Comparison of ENCODE assay signal across 20 mouse cellular contexts in genomic region chr10:105490748-105491147, GRCm38 (mm10).
A peak's percentile ranks its signal among the peaks of the same experiment; 100 is the strongest.
DNase-seq lines count a peak whose midpoint lies in the region; ATAC-seq and TF ChIP-seq lines count a peak whose summit lies in the region.
"Had no signal": no experiment of that assay in that cellular context is flagged by ENCODE, and none has a peak within 500 bp of the region (broad histone marks: within the 10 kb centered on the region; RNA-seq: fewer than 3 reads in every experiment).

No protein-coding gene starts in this region.

- H3K4me3 ChIP-seq in hindbrain, embryonic 10.5 days = no peak overlapping the region
- H3K4me3 ChIP-seq in hindbrain, embryonic 14.5 days (replicated peaks; ENCODE audit: low read length) = no peak overlapping the region
- no peak overlapping the region for H3K4me3 ChIP-seq in midbrain, embryonic 13.5 days (replicated peaks)
- H3K4me3 ChIP-seq in midbrain, postnatal 0 days (ENCODE audit: low read depth, low read length) = no peak overlapping the region
- no peak overlapping the region for H3K4me3 ChIP-seq in embryonic facial prominence, embryonic 15.5 days (replicated peaks)
- H3K4me3 ChIP-seq: limb, embryonic 12.5 days; liver, embryonic 15.5 days; midbrain, embryonic 15.5 days; myocyte; neural tube, embryonic 12.5 days had no signal

- ATAC-seq in hindbrain, embryonic 14.5 days (ENCODE audit: low FRiP score) = no peak
- ATAC-seq in midbrain, embryonic 13.5 days = no peak
- no peak for ATAC-seq in midbrain, postnatal 0 days (ENCODE audit: low FRiP score)
- ATAC-seq in embryonic facial prominence, embryonic 15.5 days (ENCODE audit: insufficient number of reproducible peaks, low FRiP score, low TSS enrichment, low read depth) = no peak
- ATAC-seq: CD4-positive, CD25-positive, alpha-beta regulatory T cell, adult 4 months had no signal

- intact Hi-C loops in left cerebral cortex, postnatal 25 days (cut with DNase I) = no loop called here

- no peaks in the 10 kb centered on the region for H3K36me3 ChIP-seq in hindbrain, embryonic 10.5 days
- no peaks in the 10 kb centered on the region for H3K36me3 ChIP-seq in hindbrain, embryonic 14.5 days (replicated peaks; ENCODE audit: control insufficient read depth, insufficient read depth)
- H3K36me3 ChIP-seq in midbrain, embryonic 13.5 days = no peaks in the 10 kb centered on the region
- no peaks in the 10 kb centered on the region for H3K36me3 ChIP-seq in midbrain, postnatal 0 days (ENCODE audit: insufficient read depth, low read length)
- H3K36me3 ChIP-seq in embryonic facial prominence, embryonic 15.5 days = no peaks in the 10 kb centered on the region
- H3K36me3 ChIP-seq in splenic B cell, adult 2 months (ENCODE audit: control insufficient read depth, insufficient read depth, low read length, poor library complexity, severe bottlenecking) = no peaks in the 10 kb centered on the region
- H3K36me3 ChIP-seq: limb, embryonic 12.5 days; liver, embryonic 15.5 days; midbrain, embryonic 15.5 days; neural tube, embryonic 12.5 days had no signal

- H3K27ac ChIP-seq in hindbrain, embryonic 10.5 days = peak overlapping the region; percentile 77
- no peak overlapping the region for H3K27ac ChIP-seq in hindbrain, embryonic 14.5 days
- peak overlapping the region; percentile 36; the same call in 1 of the 2 replicates for H3K27ac ChIP-seq in midbrain, embryonic 13.5 days
- no peak overlapping the region for H3K27ac ChIP-seq in midbrain, postnatal 0 days (ENCODE audit: low read depth, low read length)
- H3K27ac ChIP-seq in embryonic facial prominence, embryonic 15.5 days (replicated peaks) = peak overlapping the region; percentile 30; the same call in 1 of the 2 replicates
- H3K27ac ChIP-seq: limb, embryonic 12.5 days; liver, embryonic 15.5 days; midbrain, embryonic 15.5 days; neural tube, embryonic 12.5 days had no signal

- no peak for TF ChIP-seq CTCF in midbrain, postnatal 0 days (IDR thresholded peaks at IDR 0.05)

- no peak overlapping the region for H3K9ac ChIP-seq in hindbrain, embryonic 14.5 days
- H3K9ac ChIP-seq in midbrain, embryonic 13.5 days (replicated peaks) = no peak overlapping the region
- no peak overlapping the region for H3K9ac ChIP-seq in midbrain, postnatal 0 days (replicated peaks; ENCODE audit: low read length, poor library complexity, severe bottlenecking)
- H3K9ac ChIP-seq in embryonic facial prominence, embryonic 15.5 days = no peak overlapping the region
- H3K9ac ChIP-seq: limb, embryonic 12.5 days; liver, embryonic 15.5 days; lung, embryonic 14.5 days; midbrain, embryonic 15.5 days; neural tube, embryonic 12.5 days had no signal

- 87% methylated on average over 4 of the region's 4 CpGs for WGBS in hindbrain, embryonic 10.5 days
- WGBS in hindbrain, embryonic 14.5 days = 82% methylated on average over 4 of the region's 4 CpGs
- WGBS in midbrain, embryonic 13.5 days = 73% methylated on average over 4 of the region's 4 CpGs
- WGBS in midbrain, postnatal 0 days = 81% methylated on average over 4 of the region's 4 CpGs
- WGBS in embryonic facial prominence, embryonic 15.5 days = 77% methylated on average over 4 of the region's 4 CpGs

- no peaks in the 10 kb centered on the region for H3K9me3 ChIP-seq in hindbrain, embryonic 10.5 days
- no peaks in the 10 kb centered on the region for H3K9me3 ChIP-seq in hindbrain, embryonic 14.5 days (ENCODE audit: control insufficient read depth, low read length)
- no peaks in the 10 kb centered on the region for H3K9me3 ChIP-seq in midbrain, embryonic 13.5 days
- H3K9me3 ChIP-seq in midbrain, postnatal 0 days (ENCODE audit: low read length) = no peaks in the 10 kb centered on the region
- no peaks in the 10 kb centered on the region for H3K9me3 ChIP-seq in embryonic facial prominence, embryonic 15.5 days (replicated peaks)
- H3K9me3 ChIP-seq: limb, embryonic 12.5 days; liver, embryonic 15.5 days; midbrain, embryonic 15.5 days; neural tube, embryonic 12.5 days had no signal

- H3K4me2 ChIP-seq in hindbrain, embryonic 14.5 days (replicated peaks) = no peak overlapping the region
- H3K4me2 ChIP-seq in midbrain, embryonic 13.5 days (replicated peaks) = no peak overlapping the region
- no peak overlapping the region for H3K4me2 ChIP-seq in midbrain, postnatal 0 days (ENCODE audit: low read depth, low read length, poor library complexity, severe bottlenecking)
- H3K4me2 ChIP-seq in embryonic facial prominence, embryonic 15.5 days (replicated peaks) = no peak overlapping the region
- H3K4me2 ChIP-seq: heart, embryonic 11.5 days; limb, embryonic 12.5 days; liver, embryonic 15.5 days; lung, embryonic 14.5 days; neural tube, embryonic 12.5 days had no signal

- DNase-seq in hindbrain, embryonic 10.5 days (ENCODE audit: low spot score) = no peak
- no peak for DNase-seq in hindbrain, embryonic 14.5 days (ENCODE audit: low spot score)
- DNase-seq in midbrain, postnatal 0 days (ENCODE audit: low spot score) = no peak
- peak; percentile 2 for DNase-seq in splenic B cell, adult 2 months (ENCODE audit: low read depth, low spot score)
- DNase-seq in urinary bladder, postnatal 10 days (ENCODE audit: low spot score) = no peak
- DNase-seq in left cerebral cortex, postnatal 25 days (ENCODE audit: low spot score in 2 of 2) = no peak
- DNase-seq: adrenal gland, postnatal 25 days; cerebellum, adult 18-20 months; heart, postnatal 36 days; lung, embryonic 14.5 days; right cerebral cortex, postnatal 4 days had no signal

- peaks cover 4% of the 10 kb centered on the region; the same call in 1 of the 2 replicates for H3K27me3 ChIP-seq in hindbrain, embryonic 10.5 days (ENCODE audit: insufficient read depth, poor library complexity, severe bottlenecking)
- no peaks in the 10 kb centered on the region for H3K27me3 ChIP-seq in hindbrain, embryonic 14.5 days (ENCODE audit: control insufficient read depth, insufficient read depth, low read length)
- H3K27me3 ChIP-seq in midbrain, embryonic 13.5 days = no peaks in the 10 kb centered on the region
- H3K27me3 ChIP-seq in midbrain, postnatal 0 days (ENCODE audit: insufficient read depth, low read length) = no peaks in the 10 kb centered on the region
- no peaks in the 10 kb centered on the region for H3K27me3 ChIP-seq in embryonic facial prominence, embryonic 15.5 days
- no peaks in the 10 kb centered on the region for H3K27me3 ChIP-seq in splenic B cell, adult 2 months (ENCODE audit: control insufficient read depth, insufficient read depth, low read length, poor library complexity, severe bottlenecking)
- H3K27me3 ChIP-seq: limb, embryonic 12.5 days; liver, embryonic 15.5 days; midbrain, embryonic 15.5 days; neural tube, embryonic 12.5 days had no signal

- peaks cover 30% of the 10 kb centered on the region for H3K4me1 ChIP-seq in hindbrain, embryonic 10.5 days (replicated peaks)
- 0 out of 2 replicates have a peak, but pooled peaks cover 3% of the 10 kb centered on the region for H3K4me1 ChIP-seq in hindbrain, embryonic 14.5 days (replicated peaks; ENCODE audit: control insufficient read depth, insufficient read depth, low read length)
- peaks cover 10% of the 10 kb centered on the region for H3K4me1 ChIP-seq in midbrain, embryonic 13.5 days (replicated peaks)
- no peaks in the 10 kb centered on the region for H3K4me1 ChIP-seq in midbrain, postnatal 0 days (ENCODE audit: insufficient read depth, low read length)
- H3K4me1 ChIP-seq in embryonic facial prominence, embryonic 15.5 days = 0 out of 2 replicates have a peak, but pooled peaks cover 5% of the 10 kb centered on the region
- H3K4me1 ChIP-seq: liver, embryonic 15.5 days; midbrain, embryonic 15.5 days had no signal

Comparison
In these comparisons a context has a peak if more than half of its experiments do, and no peak if none do; other contexts are left out.
1. H3K27ac ChIP-seq: peak in hindbrain, embryonic 10.5 days (single experiment), midbrain, embryonic 13.5 days (single experiment) and embryonic facial prominence, embryonic 15.5 days (single experiment); none in hindbrain, embryonic 14.5 days (single experiment) and midbrain, postnatal 0 days (single experiment).